Mouse (Mus musculus): Measurements from ENCODE around the gene Gm49630. TPM values are rescaled to one million over a fixed set of nuclear protein-coding genes. Genes with fewer than 3 reads are reported as not detected.
"Not testable (repeated sequence)": the region's sequence is repeated elsewhere in the genome, so short reads cannot be mapped to it uniquely, and the experiment has no call there.

The Gm49630 gene
- total RNA-seq, 2 experiments from 2014 or later, result not detected

- not testable (repeated sequence) for DNase-seq
These were observed 5.0 kb downstream of the Gm49630 start for GRCm38 (mm10) chr17:7366676-7367374.

GRCm38 (mm10) chr17:7366265-7366664, 5.5 kb downstream of the Gm49630 start:
- not testable (repeated sequence) for DNase-seq

GRCm38 (mm10) chr17:7365615-7366014, 6.2 kb downstream of the Gm49630 start:
- DNase-seq, result not testable (repeated sequence)

- DNase-seq, result peak; percentile 10
These were observed 10.9 kb downstream of the Gm49630 start for GRCm38 (mm10) chr17:7360749-7361465.

GRCm38 (mm10) chr17:7359806-7360205, 12.0 kb downstream of the Gm49630 start:
- not testable (repeated sequence) for DNase-seq

- not testable (repeated sequence) for DNase-seq
These were observed 19.2 kb downstream of the Gm49630 start, which contains the start of gene Ttll2 for GRCm38 (mm10) chr17:7352596-7352995. Ttll2 (minus strand) TSS chr17:7352696.

- DNase-seq, result not testable (repeated sequence)
These were observed 23.0 kb downstream of the Gm49630 start for GRCm38 (mm10) chr17:7348765-7349164.

GRCm38 (mm10) chr17:7337381-7337780, 34.4 kb downstream of the Gm49630 start:
- DNase-seq, result not testable (repeated sequence)

- DNase-seq, result not testable (repeated sequence)
These were observed 39.0 kb downstream of the Gm49630 start for GRCm38 (mm10) chr17:7332745-7333144.

- DNase-seq, result not testable (repeated sequence)
These were observed 45.4 kb downstream of the Gm49630 start for GRCm38 (mm10) chr17:7326415-7326814.

- DNase-seq, result not testable (repeated sequence)
These were observed 47.4 kb downstream of the Gm49630 start, which contains the start of gene Tcp10a for GRCm38 (mm10) chr17:7324346-7324745. Tcp10a (plus strand) TSS chr17:7324646.

- DNase-seq, result not testable (repeated sequence)
These were observed 52.0 kb downstream of the Gm49630 start for GRCm38 (mm10) chr17:7319789-7320188.

- not testable (repeated sequence) for DNase-seq
These were observed 55.9 kb downstream of the Gm49630 start for GRCm38 (mm10) chr17:7315693-7316382.

GRCm38 (mm10) chr17:7306278-7307196, 65.2 kb downstream of the Gm49630 start:
- not testable (repeated sequence) for DNase-seq

Other genes starting within 250 kb of the Gm49630 start
- 10 to 100 TPM; 42.5 to 45.1 TPM for gene Rps6ka2, start 201.9 kb downstream of the Gm49630 start, total RNA-seq (2021)
- not detected for gene Tcp10a, start 47.3 kb downstream of the Gm49630 start, total RNA-seq (2021)
- not detected for gene Ttll2, start 19.3 kb downstream of the Gm49630 start, total RNA-seq (2021)
- not detected for gene Unc93a2, start 13.5 kb upstream of the Gm49630 start, total RNA-seq (2021)